Mouse (Mus musculus) ES-Bruce4 (cell line): ENCODE results near the gene Lrig3. TPM values are rescaled to one million over a fixed set of nuclear protein-coding genes. Genes with fewer than 3 reads are reported as not detected.

Experiments
- H3K27ac ChIP-seq: 2 replicates; pipeline ENCODE4 v1.5.1; 2012; ENCODE audit warnings: low read length, inconsistent platforms; ENCODE audit not compliant: insufficient read depth
- H3K27me3 ChIP-seq: 2 replicates; pipeline ENCODE4 v1.6.1; 2012; ENCODE audit warnings: mild to moderate bottlenecking, low read length, inconsistent platforms; ENCODE audit not compliant: control insufficient read depth, poor library complexity, insufficient read depth, severe bottlenecking
- H3K36me3 ChIP-seq: 2 replicates; pipeline ENCODE4 v1.6.1; 2012; ENCODE audit warnings: inconsistent platforms, mild to moderate bottlenecking, low read length, moderate library complexity; ENCODE audit not compliant: control insufficient read depth, poor library complexity, insufficient read depth, severe bottlenecking
- H3K4me1 ChIP-seq: one replicate; pipeline ENCODE4 v1.8.1; 2011; ENCODE audit warnings: low read length; ENCODE audit not compliant: control insufficient read depth, insufficient read depth
- H3K4me3 ChIP-seq: 2 replicates; pipeline ENCODE4 v1.5.1; 2011; ENCODE audit warnings: low read depth, mild to moderate bottlenecking, low read length
- H3K9ac ChIP-seq: 2 replicates; pipeline ENCODE4 v1.6.1; 2012; ENCODE audit warnings: low read depth, mild to moderate bottlenecking, inconsistent platforms; ENCODE audit not compliant: poor library complexity, severe bottlenecking
- H3K9me3 ChIP-seq: replicated peaks from 2 replicates; pipeline ENCODE4 v1.6.1; 2012; ENCODE audit warnings: mild to moderate bottlenecking, low read length, inconsistent platforms; ENCODE audit not compliant: control insufficient read depth, poor library complexity, insufficient read depth, severe bottlenecking
- CTCF ChIP-seq: IDR thresholded peaks from one replicate; pipeline ENCODE4 v1.8.1; 2011; ENCODE audit warnings: low read depth, low read length
- EP300 ChIP-seq: IDR thresholded peaks from 2 replicates; pipeline ENCODE4 v1.6.1; 2011; ENCODE audit warnings: low read depth, low read length; ENCODE audit not compliant: insufficient read depth
- POLR2A ChIP-seq: IDR thresholded peaks from one replicate; pipeline ENCODE4 v1.8.1; 2011; ENCODE audit warnings: low read length; ENCODE audit not compliant: insufficient read depth
- polyA plus RNA-seq: library from polyadenylated mRNA; stranded (reverse); fragments of >200 nt; gene quantifications from 2 replicates; pipeline ENCODE4 v1.2.4, GENCODE M21; 2011; ENCODE audit warnings: low read depth; ENCODE audit not compliant: missing spikeins, insufficient read depth, insufficient read length

Gene Lrig3
- polyA plus RNA-seq, 1 experiment: 27.9 TPM

GRCm38 (mm10) chr10:125969133-125969490 is 3.1 kb downstream of the Lrig3 start:
- no peaks in the 10 kb centered on the region for H3K4me1 ChIP-seq
- no peaks in the 10 kb centered on the region for H3K27me3 ChIP-seq
- no peak overlapping the region for H3K4me3 ChIP-seq
- peaks cover 8% of the 10 kb centered on the region; the same call in 1 of the 2 replicates for H3K36me3 ChIP-seq
- TF ChIP-seq POLR2A (no peak), CTCF (no peak), EP300 (no peak)
- H3K27ac ChIP-seq: no peak overlapping the region
- no peaks in the 10 kb centered on the region for H3K9me3 ChIP-seq
- H3K9ac ChIP-seq: no peak overlapping the region

GRCm38 (mm10) chr10:125970031-125970430 is 4.1 kb downstream of the Lrig3 start:
- Histone ChIP-seq H3K4me1 (no peaks in the 10 kb centered on the region), H3K4me3 (no peak overlapping the region), H3K9me3 (no peaks in the 10 kb centered on the region), H3K27ac (no peak overlapping the region), H3K9ac (no peak overlapping the region), H3K36me3 (peaks cover 8% of the 10 kb centered on the region; the same call in 1 of the 2 replicates), H3K27me3 (no peaks in the 10 kb centered on the region)
- no peak for TF ChIP-seq EP300
- no peak for TF ChIP-seq POLR2A

DNA sequence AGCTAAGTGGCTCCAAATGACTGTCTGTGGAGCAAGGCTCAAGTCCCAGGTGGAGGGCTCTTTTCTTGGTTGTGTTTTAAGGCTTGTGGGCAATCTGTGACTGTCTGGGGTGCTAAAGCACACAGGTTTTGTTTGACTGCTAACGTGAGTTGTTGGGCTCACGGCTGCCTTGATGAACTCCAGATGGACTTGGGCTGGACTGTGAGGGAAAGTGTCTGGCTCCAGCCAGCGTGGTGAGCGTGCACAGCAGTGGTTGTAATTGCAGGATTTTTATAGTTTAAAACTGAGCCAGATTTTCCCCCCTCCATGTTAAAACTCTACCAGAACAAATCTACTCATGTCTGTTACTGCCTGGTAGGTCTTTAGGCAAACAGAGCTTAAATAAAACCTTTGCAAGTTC is 4.5 kb downstream of the Lrig3 start:
- Histone ChIP-seq H3K27me3 (no peaks in the 10 kb centered on the region), H3K4me1 (no peaks in the 10 kb centered on the region), H3K27ac (no peak overlapping the region), H3K9ac (no peak overlapping the region), H3K4me3 (no peak overlapping the region), H3K36me3 (peaks cover 8% of the 10 kb centered on the region; the same call in 1 of the 2 replicates), H3K9me3 (no peaks in the 10 kb centered on the region)
- TF ChIP-seq EP300 (no peak), CTCF (no peak), POLR2A (no peak)

DNA sequence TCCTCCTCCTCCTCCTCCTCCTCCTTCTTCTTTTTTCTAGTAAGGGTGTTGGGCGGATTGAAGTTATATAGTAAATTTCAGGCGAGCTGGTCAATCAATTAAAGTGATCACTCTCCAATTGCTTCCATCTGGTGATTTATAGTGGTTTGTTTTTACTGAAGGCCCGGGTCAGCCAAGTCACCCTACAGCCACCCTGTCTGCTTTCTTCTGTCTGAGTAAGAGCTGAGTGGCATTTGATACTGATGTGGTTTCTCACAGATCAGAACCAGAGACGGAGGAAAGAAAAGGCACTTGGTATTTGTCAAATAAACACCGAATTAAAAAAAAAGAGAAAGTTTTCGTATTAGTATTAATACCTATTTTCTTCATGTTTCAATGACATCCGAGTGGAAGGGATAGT is 7.8 kb downstream of the Lrig3 start:
- no peak overlapping the region for H3K4me3 ChIP-seq
- peaks cover 13% of the 10 kb centered on the region for H3K36me3 ChIP-seq
- TF ChIP-seq CTCF (no peak), POLR2A (no peak), EP300 (no peak)
- no peak overlapping the region for H3K27ac ChIP-seq
- H3K4me1 ChIP-seq: no peaks in the 10 kb centered on the region
- no peaks in the 10 kb centered on the region for H3K9me3 ChIP-seq
- H3K27me3 ChIP-seq: no peaks in the 10 kb centered on the region
- no peak overlapping the region for H3K9ac ChIP-seq

DNA sequence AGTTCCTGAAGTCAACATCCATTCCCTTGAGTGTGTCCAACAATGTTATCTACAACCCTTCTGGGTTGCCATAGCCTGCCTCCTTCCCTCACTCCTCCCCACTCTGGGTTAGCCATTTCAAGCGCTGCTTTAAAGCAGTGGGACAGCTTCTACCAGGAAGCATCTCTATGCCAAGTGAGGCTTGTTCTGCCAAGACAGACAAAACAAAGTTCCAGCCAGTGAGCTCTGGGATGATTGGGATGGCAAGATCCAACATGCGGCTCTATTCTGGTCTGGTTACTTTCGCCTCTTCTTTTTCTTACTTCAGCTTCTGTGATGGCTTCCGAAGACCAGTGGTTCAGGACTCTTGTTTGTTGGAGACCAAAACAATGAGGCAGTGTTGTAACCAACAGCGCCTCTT is 16.0 kb downstream of the Lrig3 start:
- no peaks in the 10 kb centered on the region for H3K4me1 ChIP-seq
- no peaks in the 10 kb centered on the region for H3K27me3 ChIP-seq
- no peak overlapping the region for H3K27ac ChIP-seq
- TF ChIP-seq CTCF: no peak
- no peaks in the 10 kb centered on the region; the same call in 1 of the 2 replicates for H3K36me3 ChIP-seq
- H3K9ac ChIP-seq: no peak overlapping the region
- no peaks in the 10 kb centered on the region for H3K9me3 ChIP-seq
- no peak overlapping the region for H3K4me3 ChIP-seq

- Histone ChIP-seq H3K4me1 (no peaks in the 10 kb centered on the region), H3K9ac (no peak overlapping the region), H3K27ac (no peak overlapping the region), H3K36me3 (no peaks in the 10 kb centered on the region), H3K27me3 (no peaks in the 10 kb centered on the region), H3K4me3 (no peak overlapping the region), H3K9me3 (no peaks in the 10 kb centered on the region)
- no peak for TF ChIP-seq POLR2A
- TF ChIP-seq EP300: no peak
- no peak for TF ChIP-seq CTCF
Observed at GRCm38 (mm10) chr10:125984473-125985035, 18.6 kb downstream of the Lrig3 start.
